ENCODE assay signal across 8 mouse cellular contexts in genomic region chr10:111419375-111420194, GRCm38 (mm10). TPM values are rescaled to one million over a fixed set of nuclear protein-coding genes. Genes with fewer than 3 reads are reported as not detected.
DNase-seq lines count a peak whose midpoint lies in the region; ATAC-seq and TF ChIP-seq lines count a peak whose summit lies in the region.

No protein-coding gene starts in this region.

- no peak overlapping the region; the same call in 1 of the 2 replicates for H3K4me3 ChIP-seq in cortical plate, adult 2 months (ENCODE audit: insufficient read depth, low read length)
- H3K4me3 ChIP-seq in hindbrain, embryonic 11.5 days (ENCODE audit: low read depth, low read length) = no peak overlapping the region
- no peak overlapping the region for H3K4me3 ChIP-seq in liver, embryonic 14.5 days (ENCODE audit: insufficient read depth in 1 of 2, low read depth in 2 of 2, low read length in 2 of 2)

- H3K27ac ChIP-seq in cortical plate, adult 2 months (ENCODE audit: insufficient read depth, low read length) = peak overlapping the region; percentile 69; the same call in 1 of the 2 replicates
- no peak overlapping the region for H3K27ac ChIP-seq in hindbrain, embryonic 11.5 days (ENCODE audit: low read depth, low read length)
- H3K27ac ChIP-seq in liver, embryonic 14.5 days = no peak overlapping the region

- no peak for TF ChIP-seq POLR2A in cortical plate, adult 2 months (IDR thresholded peaks at IDR 0.05; ENCODE audit: extremely low read depth, insufficient read depth, low read length)

- TF ChIP-seq CTCF in cortical plate, adult 2 months (IDR thresholded peaks at IDR 0.05; ENCODE audit: extremely low read depth, insufficient read depth, low read length) = no peak
- TF ChIP-seq CTCF in liver, embryonic 14.5 days (IDR thresholded peaks at IDR 0.05; ENCODE audit: low read depth) = no peak

- no peaks in the 10 kb centered on the region for H3K36me3 ChIP-seq in hindbrain, embryonic 11.5 days (ENCODE audit: control insufficient read depth, insufficient read depth, low read length)
- H3K36me3 ChIP-seq in liver, embryonic 14.5 days (replicated peaks; ENCODE audit: control insufficient read depth, insufficient read depth, low read depth) = no peaks in the 10 kb centered on the region

- H3K4me2 ChIP-seq in hindbrain, embryonic 11.5 days (replicated peaks; ENCODE audit: low read depth, low read length) = peak overlapping the region; percentile 22
- peak overlapping the region; percentile 15 for H3K4me2 ChIP-seq in liver, embryonic 14.5 days (ENCODE audit: low read depth)

- no peaks in the 10 kb centered on the region for H3K27me3 ChIP-seq in hindbrain, embryonic 11.5 days (ENCODE audit: control insufficient read depth, insufficient read depth, low read length)
- no peaks in the 10 kb centered on the region for H3K27me3 ChIP-seq in liver, embryonic 14.5 days (ENCODE audit: control insufficient read depth, insufficient read depth, low read length)

- no peaks in the 10 kb centered on the region for H3K9me3 ChIP-seq in hindbrain, embryonic 11.5 days (ENCODE audit: control insufficient read depth, low read length)
- no peaks in the 10 kb centered on the region for H3K9me3 ChIP-seq in liver, embryonic 14.5 days (ENCODE audit: control insufficient read depth, low read length)

- 38% methylated on average over 23 of the region's 23 CpGs for WGBS in hindbrain, embryonic 11.5 days
- 26% methylated on average over 23 of the region's 23 CpGs for WGBS in liver, embryonic 14.5 days (ENCODE audit: insufficient replicate concordance)

- H3K4me1 ChIP-seq in cortical plate, adult 2 months (ENCODE audit: control insufficient read depth, insufficient read depth, low read length) = peaks cover 14% of the 10 kb centered on the region
- H3K4me1 ChIP-seq in hindbrain, embryonic 11.5 days (replicated peaks; ENCODE audit: control insufficient read depth, insufficient read depth, low read length) = no peaks in the 10 kb centered on the region; the same call in 1 of the 2 replicates
- H3K4me1 ChIP-seq in liver, embryonic 14.5 days (replicated peaks; ENCODE audit: control insufficient read depth in 2 of 2, insufficient read depth in 2 of 2, low read length in 1 of 2) = peaks cover 0 to 11% of the 10 kb centered on the region in 2 experiments; a peak in 3 of 4 replicates

- ATAC-seq in hindbrain, embryonic 11.5 days (ENCODE audit: low FRiP score) = no peak
- no peak for ATAC-seq in liver, embryonic 14.5 days (ENCODE audit: insufficient read depth)

- no peak overlapping the region for H3K9ac ChIP-seq in hindbrain, embryonic 11.5 days (ENCODE audit: low read depth, low read length)
- no peak overlapping the region for H3K9ac ChIP-seq in liver, embryonic 14.5 days (replicated peaks)

- TF ChIP-seq EP300 in liver, embryonic 14.5 days (IDR thresholded peaks at IDR 0.05; ENCODE audit: low read depth) = no peak

- peak; percentile 11 to 31 for DNase-seq in layer of hippocampus, postnatal 10 days (ENCODE audit: low spot score in 2 of 2)
- no peak for DNase-seq in layer of hippocampus, adult 11-12 months (ENCODE audit: low spot score)
- DNase-seq in hindbrain, embryonic 11.5 days (ENCODE audit: low spot score) = peak; percentile 24
- no peak for DNase-seq in liver, embryonic 14.5 days (ENCODE audit: low read depth in 3 of 3, low spot score in 3 of 3)
- DNase-seq in urinary bladder, postnatal 10 days (ENCODE audit: low spot score) = no peak
- no peak for DNase-seq in urinary bladder, adult 2 months (ENCODE audit: low spot score)
- DNase-seq in lung, postnatal 36 days = no peak

RNA-seq across cellular contexts. Expression of gene Nap1l1, which starts 53.4 kb away (rescaled TPM):
- 100 to 1,000 TPM; 202 to 209 TPM for total RNA-seq in layer of hippocampus, postnatal 10 days (2021)
- 229 and 231 TPM in 2 replicates for polyA plus RNA-seq in cortical plate, adult 2 months (2012; rRNA removed)
- 372 and 407 TPM in 2 replicates for polyA plus RNA-seq in hindbrain, embryonic 11.5 days (2014; fragmentation: Nextera tagmentation; extraction: Ambion mirVana)
- polyA plus RNA-seq in liver, embryonic 14.5 days (2012; rRNA removed) = 43.7 and 117 TPM in 2 replicates
- 103 and 109 TPM in 2 replicates for polyA plus RNA-seq in liver, embryonic 14.5 days (2014; fragmentation: Nextera tagmentation; extraction: Ambion mirVana)
- 118 and 150 TPM in 2 replicates for polyA plus RNA-seq in urinary bladder, adult 2 months (2012; rRNA removed)

Comparison
In these comparisons a context has a peak if more than half of its experiments do, and no peak if none do; other contexts are left out.
1. DNase-seq: peak in layer of hippocampus, postnatal 10 days (2 of 2) and hindbrain, embryonic 11.5 days (single experiment); none in layer of hippocampus, adult 11-12 months (single experiment), liver, embryonic 14.5 days (0 of 3), urinary bladder, postnatal 10 days (single experiment), urinary bladder, adult 2 months (single experiment) and lung, postnatal 36 days (single experiment).